Mouse (Mus musculus): Measurements from ENCODE around the gene Scgn. TPM values are rescaled to one million over a fixed set of nuclear protein-coding genes. Genes with fewer than 3 reads are reported as not detected.

The Scgn gene
- polyA plus RNA-seq (2015; fragmentation: Nextera tagmentation; extraction: Ambion mirVana): 4.9 and 6.1 TPM in 2 replicates

GRCm38 (mm10) chr13:23990928-23991327 lies at the start of gene Scgn:
TSS of gene Scgn (minus strand) at chr13:23991214.
- Histone ChIP-seq H3K4me1 (ENCODE audit: control insufficient read depth, insufficient read depth, low read length) (no peaks in the 10 kb centered on the region), H3K4me2 (ENCODE audit: low read depth, low read length) (no peak within 1 kb of the TSS), H3K4me3 (replicated peaks; ENCODE audit: low read length) (no peak within 1 kb of the TSS), H3K9me3 (replicated peaks; ENCODE audit: control insufficient read depth, low read length) (no peaks in the 10 kb centered on the region), H3K36me3 (ENCODE audit: control insufficient read depth, insufficient read depth, low read length) (no peaks in the 10 kb centered on the region), H3K27ac (ENCODE audit: low read length) (no peak within 1 kb of the TSS), H3K27me3 (ENCODE audit: control insufficient read depth, insufficient read depth, low read length) (peaks cover 11% of the 10 kb centered on the region; the same call in 1 of the 2 replicates), H3K9ac (ENCODE audit: low read length) (no peak within 1 kb of the TSS)
- WGBS: 2% methylated on average over 20 of the region's 20 CpGs
- ATAC-seq (ENCODE audit: insufficient read depth, low FRiP score): no peak

GRCm38 (mm10) chr13:24040221-24040620 lies 49.2 kb upstream of the Scgn start:
- Histone ChIP-seq H3K9me3 (replicated peaks; ENCODE audit: control insufficient read depth, low read length) (no peaks in the 10 kb centered on the region), H3K27ac (ENCODE audit: low read length) (no peak overlapping the region), H3K36me3 (ENCODE audit: control insufficient read depth, insufficient read depth, low read length) (0 out of 2 replicates have a peak, but pooled peaks cover 9% of the 10 kb centered on the region), H3K27me3 (ENCODE audit: control insufficient read depth, insufficient read depth, low read length) (no peaks in the 10 kb centered on the region), H3K4me2 (ENCODE audit: low read depth, low read length) (no peak overlapping the region), H3K4me1 (ENCODE audit: control insufficient read depth, insufficient read depth, low read length) (no peaks in the 10 kb centered on the region), H3K9ac (ENCODE audit: low read length) (no peak overlapping the region), H3K4me3 (replicated peaks; ENCODE audit: low read length) (no peak overlapping the region)
- WGBS: 83% methylated on average over 7 of the region's 7 CpGs
- ATAC-seq (ENCODE audit: insufficient read depth, low FRiP score): no peak

DNA sequence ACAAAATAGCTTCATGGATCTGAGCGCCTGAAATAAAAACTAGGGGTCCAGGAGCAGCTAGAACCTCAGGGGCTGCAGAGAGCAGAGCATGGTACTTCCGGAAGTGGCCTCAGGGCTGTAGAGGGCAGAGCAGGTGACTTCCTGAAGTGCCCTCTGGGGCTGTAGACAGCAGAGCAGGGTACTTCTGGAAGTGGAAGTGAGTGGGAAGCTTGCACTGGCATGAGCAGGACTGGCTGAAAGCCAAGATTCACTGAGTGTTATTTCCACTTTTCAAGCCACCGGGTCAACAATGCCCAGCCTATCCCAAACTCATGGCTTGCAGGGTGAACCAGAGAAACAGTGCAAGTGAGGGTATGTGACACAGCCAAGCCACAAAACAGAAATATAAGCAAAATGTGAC lies 46.5 kb upstream of the Scgn start:
- Histone ChIP-seq H3K9ac (ENCODE audit: low read length) (no peak overlapping the region), H3K27ac (ENCODE audit: low read length) (no peak overlapping the region), H3K36me3 (ENCODE audit: control insufficient read depth, insufficient read depth, low read length) (0 out of 2 replicates have a peak, but pooled peaks cover 9% of the 10 kb centered on the region), H3K27me3 (ENCODE audit: control insufficient read depth, insufficient read depth, low read length) (no peaks in the 10 kb centered on the region), H3K4me2 (ENCODE audit: low read depth, low read length) (no peak overlapping the region), H3K4me3 (replicated peaks; ENCODE audit: low read length) (no peak overlapping the region), H3K4me1 (ENCODE audit: control insufficient read depth, insufficient read depth, low read length) (no peaks in the 10 kb centered on the region), H3K9me3 (replicated peaks; ENCODE audit: control insufficient read depth, low read length) (no peaks in the 10 kb centered on the region)
- no peak for ATAC-seq (ENCODE audit: insufficient read depth, low FRiP score)
- WGBS: 72% methylated on average over 3 of the region's 3 CpGs

DNA sequence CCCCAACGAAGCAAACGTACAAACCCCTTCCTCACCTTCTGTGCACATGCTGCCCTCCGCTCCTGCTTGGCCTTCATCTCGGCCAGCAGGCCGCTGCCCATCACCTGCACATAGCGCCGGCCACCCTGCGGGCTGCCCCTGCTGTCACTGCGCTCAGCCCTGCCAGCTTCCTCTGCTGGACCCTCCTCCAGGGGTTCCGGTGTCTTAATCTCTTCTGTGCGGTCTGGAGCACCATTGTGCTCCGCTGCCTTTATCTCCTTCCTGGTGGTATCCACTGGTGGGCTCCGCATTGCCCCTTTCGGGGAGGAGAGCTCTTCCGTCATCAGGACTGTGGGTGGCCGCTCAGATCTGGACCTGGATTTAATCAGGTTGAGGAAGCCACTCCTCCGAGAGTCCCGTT lies 45.1 kb upstream of the Scgn start:
- ATAC-seq (ENCODE audit: insufficient read depth, low FRiP score): no peak
- Histone ChIP-seq H3K27me3 (ENCODE audit: control insufficient read depth, insufficient read depth, low read length) (no peaks in the 10 kb centered on the region), H3K4me3 (replicated peaks; ENCODE audit: low read length) (no peak overlapping the region), H3K36me3 (ENCODE audit: control insufficient read depth, insufficient read depth, low read length) (0 out of 2 replicates have a peak, but pooled peaks cover 6% of the 10 kb centered on the region), H3K4me1 (ENCODE audit: control insufficient read depth, insufficient read depth, low read length) (no peaks in the 10 kb centered on the region), H3K4me2 (ENCODE audit: low read depth, low read length) (no peak overlapping the region), H3K9me3 (replicated peaks; ENCODE audit: control insufficient read depth, low read length) (no peaks in the 10 kb centered on the region), H3K27ac (ENCODE audit: low read length) (no peak overlapping the region), H3K9ac (ENCODE audit: low read length) (no peak overlapping the region)
- 85% methylated on average over 18 of the region's 18 CpGs for WGBS

DNA sequence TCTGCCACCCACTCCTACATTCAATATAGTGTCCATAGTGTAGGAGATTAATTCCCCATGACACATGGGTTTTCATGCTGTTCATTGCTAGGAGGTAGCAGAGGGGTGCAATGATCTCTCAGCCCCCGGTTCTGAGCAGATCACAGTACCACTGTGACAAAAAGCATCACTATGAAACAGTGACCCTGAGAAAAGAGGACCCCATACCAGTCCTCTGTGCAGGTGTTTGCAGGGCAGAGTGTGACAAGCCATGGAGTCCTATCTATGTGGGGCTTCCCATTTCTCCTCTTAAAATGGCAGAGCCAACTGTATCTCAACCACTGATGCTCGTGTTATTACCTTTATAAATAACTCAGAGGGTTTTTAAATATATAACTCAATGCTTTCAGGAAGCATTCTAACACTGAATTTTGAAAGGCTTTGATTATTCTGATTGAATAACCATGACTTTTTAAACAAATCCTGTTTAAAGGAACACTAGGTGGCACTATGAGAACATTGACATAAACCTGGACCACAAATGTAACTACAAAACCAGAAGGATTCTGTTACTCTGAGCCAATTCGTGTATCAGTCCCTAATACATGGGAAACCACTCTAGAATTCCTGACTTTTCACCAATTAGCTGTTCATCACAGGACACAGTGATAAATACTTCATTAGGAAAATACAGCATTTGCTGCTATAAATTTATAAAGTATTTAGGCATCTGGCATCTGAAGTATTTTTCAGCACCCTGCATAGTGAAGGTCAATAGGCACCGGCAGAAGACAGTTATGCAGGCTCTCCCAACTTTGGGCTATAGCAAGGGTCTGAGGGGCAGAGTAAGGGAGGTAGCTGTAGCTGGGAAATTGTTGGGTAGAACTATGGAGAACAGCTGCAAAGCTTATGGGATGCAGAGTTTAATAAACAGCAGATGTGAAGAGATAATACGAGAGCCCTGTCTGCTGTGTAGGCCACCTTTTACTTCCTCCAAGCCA lies 36.5 kb upstream of the Scgn start:
- Histone ChIP-seq H3K27me3 (ENCODE audit: control insufficient read depth, insufficient read depth, low read length) (no peaks in the 10 kb centered on the region), H3K27ac (ENCODE audit: low read length) (no peak overlapping the region), H3K4me3 (replicated peaks; ENCODE audit: low read length) (no peak overlapping the region), H3K9ac (ENCODE audit: low read length) (no peak overlapping the region), H3K9me3 (replicated peaks; ENCODE audit: control insufficient read depth, low read length) (no peaks in the 10 kb centered on the region), H3K4me2 (ENCODE audit: low read depth, low read length) (no peak overlapping the region), H3K36me3 (ENCODE audit: control insufficient read depth, insufficient read depth, low read length) (no peaks in the 10 kb centered on the region), H3K4me1 (ENCODE audit: control insufficient read depth, insufficient read depth, low read length) (no peaks in the 10 kb centered on the region)
- 67% methylated on average over 5 of the region's 5 CpGs for WGBS
- no peak for ATAC-seq (ENCODE audit: insufficient read depth, low FRiP score)

- Histone ChIP-seq H3K9me3 (replicated peaks; ENCODE audit: control insufficient read depth, low read length) (no peaks in the 10 kb centered on the region), H3K36me3 (ENCODE audit: control insufficient read depth, insufficient read depth, low read length) (no peaks in the 10 kb centered on the region), H3K4me3 (replicated peaks; ENCODE audit: low read length) (no peak overlapping the region), H3K4me2 (ENCODE audit: low read depth, low read length) (no peak overlapping the region), H3K27ac (ENCODE audit: low read length) (no peak overlapping the region), H3K9ac (ENCODE audit: low read length) (no peak overlapping the region), H3K4me1 (ENCODE audit: control insufficient read depth, insufficient read depth, low read length) (no peaks in the 10 kb centered on the region), H3K27me3 (ENCODE audit: control insufficient read depth, insufficient read depth, low read length) (no peaks in the 10 kb centered on the region)
- 86% methylated on average over 4 of the region's 4 CpGs for WGBS
- ATAC-seq (ENCODE audit: insufficient read depth, low FRiP score): no peak
These were observed 27.5 kb upstream of the Scgn start for GRCm38 (mm10) chr13:24018515-24018914.

GRCm38 (mm10) chr13:24005528-24005927 lies 14.5 kb upstream of the Scgn start:
- Histone ChIP-seq H3K27me3 (ENCODE audit: control insufficient read depth, insufficient read depth, low read length) (no peaks in the 10 kb centered on the region), H3K36me3 (ENCODE audit: control insufficient read depth, insufficient read depth, low read length) (no peaks in the 10 kb centered on the region), H3K9me3 (replicated peaks; ENCODE audit: control insufficient read depth, low read length) (no peaks in the 10 kb centered on the region), H3K4me3 (replicated peaks; ENCODE audit: low read length) (no peak overlapping the region), H3K27ac (ENCODE audit: low read length) (no peak overlapping the region), H3K9ac (ENCODE audit: low read length) (no peak overlapping the region), H3K4me2 (ENCODE audit: low read depth, low read length) (no peak overlapping the region), H3K4me1 (ENCODE audit: control insufficient read depth, insufficient read depth, low read length) (no peaks in the 10 kb centered on the region)
- no peak for ATAC-seq (ENCODE audit: insufficient read depth, low FRiP score)
- 84% methylated on average over 2 of the region's 2 CpGs for WGBS

GRCm38 (mm10) chr13:24001797-24002196 lies 10.8 kb upstream of the Scgn start:
- ATAC-seq (ENCODE audit: insufficient read depth, low FRiP score): no peak
- H3K27me3 ChIP-seq (ENCODE audit: control insufficient read depth, insufficient read depth, low read length): no peaks in the 10 kb centered on the region

DNA sequence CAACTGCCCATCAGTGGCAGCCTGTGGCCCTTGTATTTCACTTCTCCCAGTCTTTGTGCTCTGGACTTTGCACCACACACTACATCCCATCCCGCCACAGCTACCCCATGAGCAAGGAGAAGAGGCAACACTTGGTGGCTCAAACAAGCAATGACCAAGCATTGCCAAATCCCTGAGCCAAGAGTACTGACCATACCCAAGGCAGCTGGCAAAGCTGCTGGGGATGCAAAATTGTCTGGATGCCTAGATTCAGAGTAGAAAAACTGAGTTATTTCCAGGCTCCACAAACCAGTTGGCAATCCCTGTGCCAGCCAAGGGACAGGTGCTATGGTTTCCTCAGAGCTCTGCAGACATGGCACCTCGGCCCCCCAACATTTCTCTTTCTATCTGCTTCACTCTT lies 10.1 kb upstream of the Scgn start:
- Histone ChIP-seq H3K9ac (ENCODE audit: low read length) (no peak overlapping the region), H3K36me3 (ENCODE audit: control insufficient read depth, insufficient read depth, low read length) (no peaks in the 10 kb centered on the region), H3K4me2 (ENCODE audit: low read depth, low read length) (no peak overlapping the region), H3K27ac (ENCODE audit: low read length) (no peak overlapping the region), H3K4me1 (ENCODE audit: control insufficient read depth, insufficient read depth, low read length) (no peaks in the 10 kb centered on the region), H3K27me3 (ENCODE audit: control insufficient read depth, insufficient read depth, low read length) (no peaks in the 10 kb centered on the region), H3K9me3 (replicated peaks; ENCODE audit: control insufficient read depth, low read length) (no peaks in the 10 kb centered on the region), H3K4me3 (replicated peaks; ENCODE audit: low read length) (no peak overlapping the region)
- 80% methylated on average over 2 of the region's 2 CpGs for WGBS
- ATAC-seq (ENCODE audit: insufficient read depth, low FRiP score): no peak

More at GRCm38 (mm10) chr13:24001797-24002196, 10.8 kb upstream of the Scgn start:
- no peaks in the 10 kb centered on the region for H3K9me3 ChIP-seq (replicated peaks; ENCODE audit: control insufficient read depth, low read length)
- no peak overlapping the region for H3K4me3 ChIP-seq (replicated peaks; ENCODE audit: low read length)
- H3K9ac ChIP-seq (ENCODE audit: low read length): no peak overlapping the region
- no peaks in the 10 kb centered on the region for H3K4me1 ChIP-seq (ENCODE audit: control insufficient read depth, insufficient read depth, low read length)
- WGBS: 54% methylated on average over 2 of the region's 2 CpGs
- H3K27ac ChIP-seq (ENCODE audit: low read length): no peak overlapping the region
- no peaks in the 10 kb centered on the region for H3K36me3 ChIP-seq (ENCODE audit: control insufficient read depth, insufficient read depth, low read length)
- H3K4me2 ChIP-seq (ENCODE audit: low read depth, low read length): no peak overlapping the region
